Mouse (Mus musculus) left cerebral cortex, postnatal 36 days (tissue): ENCODE results near the gene Chaf1b. TPM values are rescaled to one million over a fixed set of nuclear protein-coding genes. Genes with fewer than 3 reads are reported as not detected.

Source experiments
- DNase-seq, 2 experiments: peaks; one replicate each; pipeline ENCODE4 v3.0.0; 2021 to 2022; ENCODE audit warnings: low spot score in 2 of 2, mixed read lengths in 1 of 2
- intact Hi-C: fragments of 180-260 bp; cut with DNase I; formaldehyde crosslinking; loops from one replicate; pipeline ENCODE4 v1.15.1; 2025
- total RNA-seq, 2 experiments: library from RNA; stranded (reverse); gene quantifications; 2 replicates each; pipeline ENCODE4 v1.2.3; 2021

Gene Chaf1b
- total RNA-seq, 2 experiments from 2014 or later, result 0.84 to 1.6 TPM

DNA sequence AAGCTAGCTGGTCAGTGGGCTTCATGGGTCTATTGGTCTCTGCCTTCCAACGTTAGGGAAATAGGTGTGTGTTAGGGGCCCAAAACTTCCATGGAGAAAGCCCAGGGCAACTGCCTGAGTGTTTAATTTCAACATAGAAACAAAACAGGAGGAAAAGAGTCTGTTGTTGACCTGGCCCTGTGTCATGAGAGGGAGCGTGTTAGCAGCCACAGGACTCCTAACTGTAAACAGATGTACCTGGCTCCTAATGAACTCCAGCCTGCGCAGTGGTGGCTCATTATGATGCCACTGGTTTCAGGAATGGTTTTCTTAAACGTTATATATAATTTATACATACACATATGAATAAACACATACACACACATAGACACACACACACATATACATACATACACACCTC is 56.3 kb downstream of the Chaf1b start:
- intact Hi-C loops, result loop anchor here (2.0 kb wide), 1 partner anchor 319 kb away; no protein-coding TSS in a partner anchor

DNA sequence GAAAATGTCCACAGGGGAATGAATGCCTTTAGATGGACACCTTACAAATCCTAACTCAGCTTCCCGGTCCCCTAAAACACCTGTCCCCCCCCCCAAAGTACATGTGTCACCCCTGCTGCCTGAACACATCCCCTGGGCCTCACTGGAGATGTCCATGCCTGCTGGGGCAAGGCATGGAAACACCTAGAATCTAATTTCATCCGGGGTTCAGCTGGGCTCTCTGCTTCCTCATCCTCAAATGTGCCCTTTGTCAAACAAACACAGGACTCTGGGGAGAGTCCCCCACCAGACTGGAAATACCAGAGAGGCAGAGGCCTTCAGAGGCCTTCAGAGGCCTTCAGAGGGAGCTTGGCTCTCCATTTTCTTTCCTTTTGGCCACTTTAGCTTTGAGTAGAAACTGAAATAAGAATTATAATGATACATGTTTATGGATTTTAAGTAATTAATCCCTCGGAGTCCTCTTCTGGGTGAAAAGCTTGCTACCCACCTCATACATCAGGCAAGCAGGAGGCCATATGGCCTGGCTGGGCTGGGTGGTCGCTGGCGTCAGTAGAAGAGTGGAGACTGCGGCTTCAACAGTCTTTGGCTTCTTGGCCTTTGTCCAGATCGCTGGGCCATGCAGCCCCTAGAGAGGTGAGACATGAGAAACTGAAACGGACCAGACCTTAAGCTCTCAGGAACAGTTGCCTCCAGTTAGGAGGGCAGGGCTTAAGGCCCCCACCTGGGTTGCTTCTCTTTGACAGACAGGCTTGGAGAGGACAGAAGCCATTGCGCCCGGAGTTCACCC is 58.3 kb downstream of the Chaf1b start:
- no peak for DNase-seq
- intact Hi-C loops, result no loop called here

More for the DNA sequence above, 56.3 kb downstream of the Chaf1b start:
- no peak for DNase-seq

DNA sequence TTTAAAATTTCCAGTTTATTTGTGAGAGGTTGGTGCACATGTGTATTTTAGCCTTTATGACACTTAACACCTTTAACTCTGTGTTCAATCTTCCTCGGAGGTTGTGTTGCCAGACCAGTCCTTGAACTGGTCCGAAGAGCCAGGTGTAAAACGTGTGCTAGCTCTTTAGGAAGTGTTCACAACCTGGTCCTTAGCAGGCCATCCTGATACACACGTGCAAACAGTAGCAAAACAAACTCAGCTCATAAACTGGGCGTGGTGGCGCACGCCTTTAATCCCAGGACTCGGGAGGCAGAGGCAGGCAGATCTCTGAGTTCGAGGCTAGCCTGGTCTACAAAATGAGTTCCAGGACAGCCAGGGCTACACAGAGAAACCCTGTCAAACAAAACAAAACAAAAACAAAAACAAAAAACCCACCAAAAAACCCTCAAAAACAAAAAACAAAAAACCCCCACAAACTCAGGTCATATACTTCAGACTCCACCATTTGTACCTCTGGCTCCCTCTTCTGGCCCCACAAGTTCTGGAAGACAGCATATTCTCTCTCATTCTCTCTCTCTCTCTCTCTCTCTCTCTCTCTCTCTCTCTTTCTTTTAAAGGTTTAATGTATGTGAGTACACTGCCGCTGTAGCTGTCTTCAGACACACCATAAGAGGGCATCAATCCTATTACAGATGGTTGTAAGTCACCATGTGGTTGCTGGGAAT is 59.2 kb downstream of the Chaf1b start:
- intact Hi-C loops, result no loop called here

DNA sequence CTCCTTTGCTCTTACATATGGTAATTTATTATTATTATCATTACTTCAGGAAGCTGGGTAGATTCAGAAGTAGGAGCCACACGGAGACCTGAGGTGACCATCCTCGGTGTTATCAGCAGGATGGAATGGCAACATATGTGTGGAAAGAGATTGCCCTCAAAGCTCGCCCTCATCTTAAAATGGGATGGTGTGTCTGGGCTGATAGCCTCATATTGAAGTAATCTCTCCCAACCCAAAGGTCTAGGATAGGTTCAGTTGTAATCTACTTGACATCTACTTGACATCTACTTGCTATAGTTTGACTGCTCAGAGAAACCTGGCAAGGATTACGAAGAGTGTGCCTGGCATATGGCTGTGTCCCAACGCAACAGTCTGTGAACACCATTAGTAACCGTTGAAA is 60.6 kb downstream of the Chaf1b start:
- intact Hi-C loops, result no loop called here
- no peak for DNase-seq

More for the DNA sequence above, 59.2 kb downstream of the Chaf1b start:
- no peak for DNase-seq

DNA sequence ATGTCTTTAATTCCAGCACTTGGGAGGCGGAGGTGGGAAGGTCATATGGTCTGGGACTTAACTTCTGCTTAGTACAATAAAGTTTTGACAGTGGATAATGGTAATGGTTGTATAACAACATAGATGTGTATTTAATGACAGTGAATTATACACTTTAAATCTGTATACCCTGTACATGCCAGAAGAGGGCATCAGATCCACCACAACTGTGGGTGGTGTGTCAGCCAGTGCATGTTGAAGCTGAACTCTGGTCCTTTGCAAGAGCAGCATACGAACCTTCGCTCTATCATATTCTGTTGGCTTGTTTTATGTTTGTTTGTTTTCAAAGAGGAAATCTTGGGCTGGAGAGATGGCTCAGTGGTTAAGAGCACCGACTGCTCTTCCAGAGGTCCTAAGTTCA is 63.7 kb downstream of the Chaf1b start:
- intact Hi-C loops, result no loop called here
- no peak for DNase-seq

Other genes with a start within 250 kb of the Chaf1b start
- gene Cbr3, start 200.7 kb upstream of the Chaf1b start, total RNA-seq, result 10 to 100 TPM; 14.5 to 15.9 TPM
- 100 to 1,000 TPM in 1 of 2 experiments, 10 to 100 TPM in 1; 90.5 to 103 TPM for gene Dop1b, start 172.0 kb upstream of the Chaf1b start, total RNA-seq
- 10 to 100 TPM; 21.6 to 33.0 TPM for gene Morc3, start 51.8 kb upstream of the Chaf1b start, total RNA-seq
- gene Cldn14, start 124.9 kb downstream of the Chaf1b start, total RNA-seq, result 1 to 10 TPM; 2.0 to 2.5 TPM
- gene Sim2, start 201.0 kb downstream of the Chaf1b start, total RNA-seq, result under 1 TPM in 1 of 2 experiments, not detected in 1; 0.12 TPM